Mouse (Mus musculus): ENCODE data around the gene Shb.

DNA sequence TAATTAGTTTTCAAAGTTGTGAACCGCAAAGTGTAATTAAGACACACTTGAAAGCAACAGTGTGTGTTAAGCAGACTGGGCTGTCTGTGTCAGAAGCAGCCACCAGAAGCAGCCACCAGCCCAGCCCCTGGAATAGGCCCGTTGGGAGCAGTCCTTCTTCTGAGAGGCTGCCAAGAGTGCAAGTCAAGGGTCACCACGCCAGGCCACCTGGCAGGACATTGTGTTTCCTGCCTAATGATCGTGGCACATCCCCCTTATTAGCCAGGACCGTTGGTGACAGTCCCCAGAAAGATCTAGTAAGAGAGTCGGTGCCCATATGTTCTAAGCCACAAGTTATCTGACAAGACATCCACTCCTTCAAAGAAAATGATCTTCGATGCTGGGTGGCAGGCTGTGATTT is 70.6 kb downstream of the Shb start:
- no peak for TF ChIP-seq POLR2A (IDR thresholded peaks at IDR 0.05; ENCODE audit: insufficient read depth, low read depth, low read length)
- no peak for TF ChIP-seq CTCF (IDR thresholded peaks at IDR 0.05; ENCODE audit: insufficient read depth, low read depth, low read length)
